Mouse (Mus musculus): ENCODE measurements around the gene Hibadh.
"Not testable (repeated sequence)": the region's sequence is repeated elsewhere in the genome, so short reads cannot be mapped to it uniquely, and the experiment has no call there.

Hibadh gene

DNA sequence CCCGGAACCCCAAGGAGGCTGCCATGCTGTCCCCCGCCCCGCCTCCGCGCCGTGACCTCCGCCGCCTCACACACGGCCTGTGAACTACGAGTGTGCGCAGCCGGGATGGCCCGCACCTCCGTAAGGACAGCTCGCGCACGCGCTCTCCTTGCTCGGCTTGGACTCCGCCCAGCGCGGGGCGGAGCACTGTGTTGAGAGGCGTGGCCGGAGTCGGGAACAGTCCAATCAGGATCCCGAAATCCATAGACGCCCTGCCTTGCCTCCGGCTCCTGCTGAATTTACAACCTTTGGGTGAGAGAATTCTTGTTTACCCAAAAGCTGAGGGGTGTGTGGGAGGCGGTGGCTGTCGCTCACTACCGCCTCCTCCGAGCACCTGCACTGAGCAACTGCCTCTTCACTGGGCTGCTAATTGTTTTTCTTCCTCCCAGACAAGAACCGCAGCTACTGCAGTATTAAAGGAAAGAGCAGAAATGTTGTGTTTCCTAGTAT is at the start of gene Hibadh:
Gene Hibadh (minus strand): TSS at position 166 of the 489 bp plus-strand sequence.
- peak; percentile 99 for ATAC-seq (ENCODE audit: insufficient number of reproducible peaks, low FRiP score, low TSS enrichment)

DNA sequence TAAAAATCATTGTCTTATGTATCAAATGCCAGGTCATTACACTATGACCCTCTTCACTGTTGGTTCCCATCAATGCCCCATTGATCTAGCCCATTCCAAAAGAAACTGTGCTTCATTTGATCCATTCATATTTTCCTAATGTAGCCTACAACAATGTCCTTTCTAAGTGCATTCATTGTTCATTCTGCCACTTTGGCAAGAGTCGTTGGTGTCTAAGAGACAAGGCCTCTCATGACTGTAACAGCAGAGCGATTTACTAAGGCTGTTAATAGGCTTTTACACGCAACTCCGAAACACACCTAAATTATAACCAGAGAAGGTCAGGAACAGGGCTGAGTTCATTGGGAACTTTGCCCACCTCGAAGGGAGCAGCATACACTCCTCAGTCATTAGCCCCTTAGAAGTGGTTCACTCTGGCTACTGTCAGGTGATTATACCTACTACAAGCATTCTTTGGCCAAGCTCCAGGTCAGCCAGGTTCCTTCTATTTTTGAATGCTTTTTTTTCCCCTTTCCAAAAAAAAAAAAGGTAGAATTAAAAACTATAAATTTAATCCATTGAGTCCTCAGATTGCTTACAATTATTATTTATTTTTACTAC is 46.8 kb upstream of the Hibadh start:
- ATAC-seq (ENCODE audit: insufficient number of reproducible peaks, low FRiP score, low TSS enrichment), result no peak

- ATAC-seq (ENCODE audit: insufficient number of reproducible peaks, low FRiP score, low TSS enrichment), result no peak
Measured at GRCm38 (mm10) chr6:52682607-52683006, 42.4 kb upstream of the Hibadh start.

DNA sequence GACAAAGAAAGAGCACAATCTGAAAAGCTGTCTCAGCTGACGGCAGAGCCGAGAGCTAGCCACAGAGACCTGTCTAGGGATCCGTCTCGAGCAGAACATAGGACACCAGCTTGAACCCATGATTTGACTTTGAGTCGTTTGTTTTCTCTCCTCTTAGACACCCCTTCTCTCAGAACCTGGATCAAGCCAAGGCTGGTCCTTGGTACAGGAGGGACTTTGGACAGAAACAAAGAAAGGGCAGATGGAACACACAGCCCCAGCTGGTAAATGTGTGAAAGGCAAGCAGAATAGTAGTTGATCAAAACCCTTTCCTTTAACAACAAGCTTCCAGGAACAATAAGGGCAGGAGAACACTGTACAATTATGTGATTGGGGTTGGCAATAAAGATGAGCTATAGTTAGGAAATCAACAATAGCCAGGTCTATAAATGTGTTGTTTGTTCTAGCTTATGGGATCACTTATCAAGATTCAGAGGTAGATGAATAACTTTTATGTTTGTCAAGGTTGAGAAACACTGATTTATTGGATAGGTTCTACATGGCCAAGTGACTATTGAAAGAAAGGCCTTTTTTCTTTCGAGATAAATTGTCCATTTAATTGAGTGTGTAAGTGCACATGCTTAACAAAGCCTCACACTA is 41.8 kb upstream of the Hibadh start:
- no peak for ATAC-seq (ENCODE audit: insufficient number of reproducible peaks, low FRiP score, low TSS enrichment)

GRCm38 (mm10) chr6:52680458-52681032 is 40.4 kb upstream of the Hibadh start:
- no peak for ATAC-seq (ENCODE audit: insufficient number of reproducible peaks, low FRiP score, low TSS enrichment)

GRCm38 (mm10) chr6:52679565-52679964 is 39.4 kb upstream of the Hibadh start:
- ATAC-seq (ENCODE audit: insufficient number of reproducible peaks, low FRiP score, low TSS enrichment), result no peak

DNA sequence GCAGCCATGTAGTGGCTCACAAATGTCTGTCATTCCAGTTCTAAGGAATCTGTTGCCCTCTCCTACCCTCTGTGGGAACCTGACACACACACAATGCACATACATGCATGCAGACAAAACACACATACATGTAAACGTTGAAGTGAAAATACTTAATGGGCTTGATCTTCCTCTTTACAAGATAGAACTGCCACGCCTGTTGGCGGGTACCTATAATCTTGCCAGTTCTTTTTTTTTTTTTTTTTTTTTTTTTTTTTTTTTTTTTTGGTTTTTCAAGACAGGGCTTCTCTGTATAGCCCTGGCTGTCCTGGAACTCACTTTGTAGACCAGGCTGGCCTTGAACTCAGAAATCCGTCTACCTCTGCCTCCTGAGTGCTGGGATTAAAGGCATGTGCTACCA is 37.3 kb upstream of the Hibadh start:
- not testable (repeated sequence) for ATAC-seq (ENCODE audit: insufficient number of reproducible peaks, low FRiP score, low TSS enrichment)

GRCm38 (mm10) chr6:52675222-52675921 is 35.2 kb upstream of the Hibadh start:
- ATAC-seq (ENCODE audit: insufficient number of reproducible peaks, low FRiP score, low TSS enrichment), result no peak

- ATAC-seq (ENCODE audit: insufficient number of reproducible peaks, low FRiP score, low TSS enrichment), result no peak
Measured at GRCm38 (mm10) chr6:52674541-52674940, 34.4 kb upstream of the Hibadh start.

- ATAC-seq (ENCODE audit: insufficient number of reproducible peaks, low FRiP score, low TSS enrichment), result no peak
Measured at GRCm38 (mm10) chr6:52673706-52674105, 33.5 kb upstream of the Hibadh start.

DNA sequence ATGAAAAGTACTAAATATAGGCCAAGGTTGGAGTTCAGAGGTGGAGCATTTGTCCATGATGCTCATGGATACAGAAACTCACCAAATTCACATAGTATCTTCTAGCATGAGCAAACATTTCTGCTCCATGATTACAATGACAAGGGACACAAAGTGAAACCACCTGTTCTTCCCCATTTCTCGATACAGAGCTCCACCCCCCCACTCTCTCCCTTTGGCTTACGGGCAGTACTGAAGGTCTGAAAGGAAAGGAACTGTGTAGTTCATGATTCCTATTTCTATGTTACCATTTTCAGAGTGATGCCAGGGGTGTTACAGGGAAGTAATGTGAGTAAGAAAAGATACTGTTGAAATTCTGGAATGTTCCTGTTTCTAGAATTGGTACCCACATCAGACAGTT is 32.4 kb upstream of the Hibadh start:
- no peak for ATAC-seq (ENCODE audit: insufficient number of reproducible peaks, low FRiP score, low TSS enrichment)

DNA sequence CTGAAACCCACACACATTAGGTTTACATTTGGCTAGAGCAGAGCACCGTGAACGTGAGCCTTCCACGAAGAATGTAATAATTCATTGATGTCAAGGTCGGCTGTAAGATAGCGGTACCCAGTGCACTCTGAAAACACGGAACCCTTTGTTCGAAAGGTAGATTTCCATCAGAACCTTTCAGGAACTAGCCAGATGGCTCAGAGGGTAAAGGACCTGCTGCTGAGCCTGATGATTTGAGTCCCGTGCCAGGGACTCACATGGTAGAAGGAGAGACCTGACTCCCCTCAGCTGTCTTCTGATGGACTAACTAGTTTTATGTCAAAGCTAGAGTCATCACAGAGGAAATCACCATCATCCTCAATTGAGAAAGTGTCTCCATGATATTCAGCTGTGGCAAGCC is 31.6 kb upstream of the Hibadh start:
- ATAC-seq (ENCODE audit: insufficient number of reproducible peaks, low FRiP score, low TSS enrichment), result no peak

DNA sequence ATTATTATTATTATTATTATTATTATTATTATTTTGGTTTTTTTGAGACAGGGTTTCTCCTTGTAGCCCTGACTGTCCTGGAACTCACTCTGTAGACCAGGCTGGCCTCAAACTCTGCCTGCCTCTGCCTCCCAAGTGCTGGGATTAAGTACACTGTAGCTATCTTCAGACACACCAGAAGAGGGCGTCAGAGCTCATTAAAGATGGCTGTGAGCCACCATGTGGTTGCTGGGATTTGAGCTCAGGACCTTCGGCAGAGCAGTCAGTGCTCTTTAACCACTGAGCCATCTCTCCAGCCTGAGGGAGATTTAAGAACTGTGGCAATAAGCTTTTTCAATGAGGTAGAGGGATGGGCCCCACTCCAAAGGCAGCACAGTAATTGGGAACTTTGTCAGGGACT is 29.7 kb upstream of the Hibadh start:
- not testable (repeated sequence) for ATAC-seq (ENCODE audit: insufficient number of reproducible peaks, low FRiP score, low TSS enrichment)

DNA sequence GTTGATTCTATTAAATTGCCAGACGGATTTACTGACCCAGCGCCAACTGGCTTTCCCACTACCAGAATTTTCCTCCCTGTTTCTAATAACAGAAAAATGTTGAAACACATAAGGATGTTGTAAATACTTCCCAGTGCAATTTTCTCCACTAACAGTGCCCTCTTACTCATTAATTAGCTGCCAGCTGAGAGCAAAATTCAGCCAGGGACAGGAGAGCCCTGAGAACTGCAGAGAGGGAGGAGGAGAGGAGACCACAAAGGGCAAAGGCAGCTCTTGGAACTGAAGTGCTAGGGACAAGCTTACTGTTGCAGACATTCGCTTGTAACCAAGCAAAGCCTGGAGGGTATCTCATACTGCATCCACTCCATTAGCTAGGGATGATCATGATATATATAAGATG is 27.5 kb upstream of the Hibadh start:
- no peak for ATAC-seq (ENCODE audit: insufficient number of reproducible peaks, low FRiP score, low TSS enrichment)

- ATAC-seq (ENCODE audit: insufficient number of reproducible peaks, low FRiP score, low TSS enrichment), result no peak
Measured at GRCm38 (mm10) chr6:52663021-52663420, 22.8 kb upstream of the Hibadh start.

DNA sequence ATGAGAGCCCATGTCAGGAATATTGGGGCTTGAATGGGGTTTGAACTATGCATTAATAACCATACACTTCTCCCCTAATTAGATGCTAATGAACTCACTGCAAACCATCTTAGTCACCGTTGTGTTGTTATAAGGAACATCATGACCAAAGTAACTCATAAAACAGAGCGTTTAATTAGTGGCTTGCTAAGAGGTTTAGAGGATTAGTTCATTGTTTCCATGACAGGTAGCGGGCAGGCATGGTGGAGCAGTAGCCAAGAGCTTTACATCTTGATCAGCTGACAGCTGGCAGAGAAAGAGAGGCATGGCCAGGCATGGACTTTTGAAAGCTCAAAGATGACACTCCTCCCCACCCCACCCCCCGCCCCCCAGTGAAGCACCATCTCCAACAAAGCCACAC is 15.1 kb upstream of the Hibadh start:
- no peak for ATAC-seq (ENCODE audit: insufficient number of reproducible peaks, low FRiP score, low TSS enrichment)

DNA sequence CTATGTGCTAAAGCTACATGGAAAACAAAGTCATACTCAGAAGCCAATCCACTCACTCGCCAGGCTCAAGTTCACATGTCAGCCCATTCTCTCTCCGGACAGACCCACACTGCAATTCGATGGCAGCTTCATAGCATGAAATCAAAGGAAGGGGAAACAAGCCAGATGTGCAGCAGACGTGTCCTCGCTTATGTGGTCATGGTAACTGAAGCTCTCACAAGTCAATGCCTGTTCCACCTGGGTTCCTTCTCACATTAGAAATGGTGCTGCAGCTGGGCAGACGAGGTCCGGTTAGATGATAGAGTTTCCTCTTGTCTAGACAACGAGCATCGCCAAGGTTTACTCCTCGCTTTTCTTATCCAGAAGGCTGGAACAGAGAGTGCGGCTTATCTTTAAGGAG is 8.6 kb upstream of the Hibadh start:
- ATAC-seq (ENCODE audit: insufficient number of reproducible peaks, low FRiP score, low TSS enrichment), result no peak

DNA sequence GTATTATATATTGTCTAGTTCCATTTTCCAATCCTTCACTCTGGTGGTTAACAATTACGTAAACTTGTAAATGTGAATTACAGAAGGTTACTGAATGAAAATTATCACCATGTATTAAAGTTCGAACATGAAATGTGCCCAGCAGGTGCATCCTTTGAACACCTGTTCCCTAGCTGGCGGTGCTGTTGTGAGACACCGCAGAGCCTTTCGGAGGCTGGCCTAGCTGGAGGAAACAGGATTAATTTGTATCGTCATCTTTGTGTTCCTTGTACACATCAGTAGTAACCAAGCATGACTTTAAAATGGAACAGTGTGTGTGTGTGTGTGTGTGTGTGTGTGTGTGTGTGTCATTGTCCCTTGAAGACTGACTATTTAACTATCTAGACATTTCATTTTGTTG is 7.8 kb upstream of the Hibadh start:
- no peak for ATAC-seq (ENCODE audit: insufficient number of reproducible peaks, low FRiP score, low TSS enrichment)

- ATAC-seq (ENCODE audit: insufficient number of reproducible peaks, low FRiP score, low TSS enrichment), result no peak
Measured at GRCm38 (mm10) chr6:52645926-52646325, 5.7 kb upstream of the Hibadh start.

DNA sequence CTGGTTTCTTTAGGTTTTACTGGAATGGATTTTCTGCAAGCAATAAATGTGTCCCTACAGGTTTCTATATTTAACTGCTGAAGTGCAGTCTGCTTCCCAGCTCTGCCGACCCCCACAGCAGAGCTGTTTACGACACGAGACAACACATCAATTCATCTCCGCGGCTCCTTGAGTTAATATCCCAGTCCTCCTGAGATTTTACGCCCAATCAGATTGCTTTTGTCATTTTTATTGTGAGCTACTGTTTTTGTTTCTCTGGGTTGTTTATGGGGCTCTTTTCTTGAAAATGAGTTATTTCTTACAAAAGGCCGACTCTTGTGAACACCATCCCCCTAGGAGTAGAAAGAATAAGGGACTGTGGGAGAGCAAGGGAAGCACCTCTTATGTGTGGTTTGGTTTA is 2.0 kb upstream of the Hibadh start:
- ATAC-seq (ENCODE audit: insufficient number of reproducible peaks, low FRiP score, low TSS enrichment), result no peak

DNA sequence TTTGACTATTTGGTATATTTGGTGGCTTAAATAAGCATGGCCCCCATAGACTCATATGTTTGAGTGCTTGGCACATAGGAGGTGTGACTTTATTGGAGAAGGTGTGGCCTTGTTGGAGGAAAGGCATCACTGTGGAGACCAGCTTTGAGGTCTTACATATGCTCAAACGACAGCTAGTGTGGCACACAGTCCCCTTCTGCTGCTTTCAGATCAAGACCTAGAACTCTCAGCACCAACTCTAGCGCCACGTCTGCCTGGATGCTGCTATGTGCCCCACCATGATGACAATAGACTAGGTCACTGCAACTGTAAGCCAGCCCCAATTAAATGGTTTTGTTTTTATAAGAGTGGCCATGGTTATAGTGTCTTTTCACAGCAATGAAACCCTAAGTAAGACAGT is 887 bp upstream of the Hibadh start:
- no peak for ATAC-seq (ENCODE audit: insufficient number of reproducible peaks, low FRiP score, low TSS enrichment)
